Mouse (Mus musculus): ENCODE measurements around the gene Deup1.

- TF ChIP-seq EP300 (IDR thresholded peaks at IDR 0.05; ENCODE audit: low read depth) (no peak), CTCF (IDR thresholded peaks at IDR 0.05; ENCODE audit: low read depth) (no peak)
Measured at GRCm38 (mm10) chr9:15528368-15528767, 99.4 kb downstream of the Deup1 start.
